Mouse (Mus musculus): Measurements from ENCODE around the gene Dock4.

Gene Dock4

GRCm38 (mm10) chr12:40445648-40446449 lies at the start of gene Dock4, which contains the start of gene Zfp277:
TSS of gene Dock4 (plus strand) at chr12:40445952.
TSS of gene Zfp277 (minus strand) at chr12:40445902.
- CTCF ChIA-PET, result no interaction called here

GRCm38 (mm10) chr12:40398916-40399315 lies 46.8 kb upstream of the Dock4 start:
- CTCF ChIA-PET, result no interaction called here

GRCm38 (mm10) chr12:40399386-40399785 lies 46.4 kb upstream of the Dock4 start:
- CTCF ChIA-PET, result no interaction called here

GRCm38 (mm10) chr12:40399812-40400211 lies 45.9 kb upstream of the Dock4 start:
- CTCF ChIA-PET, result no interaction called here

GRCm38 (mm10) chr12:40414682-40415311 lies 31.0 kb upstream of the Dock4 start:
- CTCF ChIA-PET, result no interaction called here

- CTCF ChIA-PET, result no interaction called here
Measured at GRCm38 (mm10) chr12:40415312-40415925, 30.3 kb upstream of the Dock4 start.

- CTCF ChIA-PET, result no interaction called here
Measured at GRCm38 (mm10) chr12:40417257-40417656, 28.5 kb upstream of the Dock4 start.

GRCm38 (mm10) chr12:40424991-40425390 lies 20.8 kb upstream of the Dock4 start:
- CTCF ChIA-PET, result no interaction called here

GRCm38 (mm10) chr12:40427606-40428005 lies 18.1 kb upstream of the Dock4 start:
- CTCF ChIA-PET, result no interaction called here

GRCm38 (mm10) chr12:40429976-40430375 lies 15.8 kb upstream of the Dock4 start:
- CTCF ChIA-PET, result no interaction called here

- CTCF ChIA-PET, result no interaction called here
Measured at GRCm38 (mm10) chr12:40431075-40431474, 14.7 kb upstream of the Dock4 start.

- CTCF ChIA-PET, result no interaction called here
Measured at GRCm38 (mm10) chr12:40434101-40434500, 11.7 kb upstream of the Dock4 start.

GRCm38 (mm10) chr12:40438049-40438448 lies 7.7 kb upstream of the Dock4 start:
- CTCF ChIA-PET, result interaction anchor here (0.7 kb wide), 1 partner anchor 10 kb away, joined by 3 read pairs; no protein-coding TSS in a partner anchor

GRCm38 (mm10) chr12:40445206-40445605 lies 546 bp upstream of the Dock4 start:
- CTCF ChIA-PET, result no interaction called here

GRCm38 (mm10) chr12:40446450-40447381 lies 964 bp downstream of the Dock4 start:
- CTCF ChIA-PET, result no interaction called here

- CTCF ChIA-PET, result interaction anchor here (0.6 kb wide), 1 partner anchor 9 kb away, joined by 3 read pairs; no protein-coding TSS in a partner anchor
Measured at GRCm38 (mm10) chr12:40447561-40448355, 2.0 kb downstream of the Dock4 start.

GRCm38 (mm10) chr12:40449119-40449795 lies 3.5 kb downstream of the Dock4 start:
- CTCF ChIA-PET, result no interaction called here

GRCm38 (mm10) chr12:40456517-40456916 lies 10.8 kb downstream of the Dock4 start:
- CTCF ChIA-PET, result no interaction called here

GRCm38 (mm10) chr12:40458977-40459376 lies 13.2 kb downstream of the Dock4 start:
- CTCF ChIA-PET, result interaction anchor here (0.7 kb wide), 1 partner anchor 209 kb away, joined by 5 read pairs; no protein-coding TSS in a partner anchor

GRCm38 (mm10) chr12:40459673-40460265 lies 14.0 kb downstream of the Dock4 start:
- CTCF ChIA-PET, result no interaction called here
